ENCODE assay signal across 8 mouse cellular contexts in the genomic region with DNA sequence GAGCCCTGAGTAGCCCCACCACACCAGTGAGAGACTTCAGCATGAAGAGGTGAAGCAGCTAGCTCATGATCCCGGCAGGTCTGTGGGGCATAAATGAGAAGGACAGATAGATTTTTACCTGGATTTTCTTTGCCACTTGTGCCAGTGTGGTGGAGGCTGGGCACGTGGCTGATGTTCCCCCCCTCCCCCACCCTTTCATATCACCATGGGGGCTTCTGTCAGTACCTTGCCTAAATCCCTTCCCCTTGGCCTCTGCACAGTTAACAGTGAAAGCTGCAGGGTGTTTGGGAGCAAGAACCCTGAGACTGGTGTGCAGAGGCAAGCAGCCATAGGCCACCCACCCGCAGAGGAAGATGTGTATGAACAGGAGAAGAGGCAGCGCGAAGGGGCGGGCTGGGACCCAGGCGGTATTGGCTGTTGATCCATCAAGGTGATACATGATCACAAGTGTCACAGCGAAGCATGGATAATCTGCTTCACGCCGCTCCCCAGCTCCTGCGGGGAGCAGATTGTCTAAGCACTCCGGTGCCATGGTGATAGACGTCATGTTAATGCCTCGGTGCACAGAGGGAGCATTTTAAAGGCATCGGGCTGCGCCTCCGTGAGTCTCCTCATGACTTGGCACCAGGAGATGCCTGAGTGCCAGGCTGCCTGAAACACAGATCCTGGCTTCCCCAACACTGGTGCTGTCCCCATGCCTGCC. TPM values are rescaled to one million over a fixed set of nuclear protein-coding genes. Genes with fewer than 3 reads are reported as not detected.
A peak's percentile ranks its signal among the peaks of the same experiment; 100 is the strongest.
DNase-seq lines count a peak whose midpoint lies in the region; ATAC-seq lines count a peak whose summit lies in the region.

No protein-coding gene starts in this region.

- no peaks in the 10 kb centered on the region for H3K36me3 ChIP-seq in kidney, embryonic 14.5 days (ENCODE audit: control insufficient read depth, insufficient read depth, low read length)

- intact Hi-C loops in left cerebral cortex, postnatal 36 days (cut with DNase I): loop anchor here (5.0 to 10.0 kb wide), 2 partner anchors 47 to 70 kb away; a partner anchor contains a TSS
- intact Hi-C loops in gastrocnemius, postnatal 36 days (cut with DNase I): no loop called here

- peaks cover 11% of the 10 kb centered on the region for H3K27me3 ChIP-seq in kidney, embryonic 14.5 days (ENCODE audit: control insufficient read depth, insufficient read depth, low read length)

- H3K4me3 ChIP-seq in kidney, embryonic 14.5 days (ENCODE audit: low read length): no peak overlapping the region

- no peak overlapping the region for H3K27ac ChIP-seq in kidney, embryonic 14.5 days (ENCODE audit: low read depth, low read length)

- ATAC-seq in kidney, embryonic 14.5 days (ENCODE audit: low FRiP score, low TSS enrichment): no peak

- H3K4me1 ChIP-seq in kidney, embryonic 14.5 days (ENCODE audit: control insufficient read depth, insufficient read depth, low read length): peaks cover 35% of the 10 kb centered on the region; the same call in 1 of the 2 replicates

- WGBS in kidney, embryonic 14.5 days: 15% methylated on average over 17 of the region's 17 CpGs

- DNase-seq in kidney, postnatal 36 days: no peak
- DNase-seq in cerebellum, adult 9-10 months: peak; percentile 70
- peak; percentile 41 to 50 for DNase-seq in frontal cortex, postnatal 25 days (ENCODE audit: low spot score in 2 of 2)
- DNase-seq in left cerebral cortex, postnatal 36 days (ENCODE audit: low spot score in 2 of 2): peak; percentile 54
- peak; percentile 56 for DNase-seq in retina, adult 2 months (ENCODE audit: low read depth, low spot score)
- no peak for DNase-seq in gastrocnemius, postnatal 36 days
- no peak for DNase-seq in adrenal gland, postnatal 14 days

- no peak overlapping the region for H3K9ac ChIP-seq in kidney, embryonic 14.5 days (ENCODE audit: low read depth, low read length)

- no peaks in the 10 kb centered on the region for H3K9me3 ChIP-seq in kidney, embryonic 14.5 days (ENCODE audit: control insufficient read depth, low read length)

- H3K4me2 ChIP-seq in kidney, embryonic 14.5 days (replicated peaks; ENCODE audit: low read depth, low read length): peak overlapping the region; percentile 8; the same call in 1 of the 2 replicates

RNA-seq across cellular contexts. Expression of a gene that starts 1.3 kb away (rescaled TPM):
- 2.0 and 3.4 TPM in 2 replicates for polyA plus RNA-seq in kidney, embryonic 14.5 days (2014; fragmentation: Nextera tagmentation; extraction: Ambion mirVana)
- total RNA-seq in left cerebral cortex, postnatal 36 days (2021): 1 to 10 TPM; 2.6 to 3.1 TPM
- 1 to 10 TPM in 1 of 2 experiments, under 1 TPM in 1; 0.28 to 1.0 TPM for total RNA-seq in gastrocnemius, postnatal 36 days (2021)
- total RNA-seq in adrenal gland, postnatal 14 days (2021): 2.6 and 5.9 TPM in 2 replicates

RNA-seq across cellular contexts. Expression of a gene that starts 46.8 kb away (rescaled TPM):
- polyA plus RNA-seq in kidney, embryonic 14.5 days (2014; fragmentation: Nextera tagmentation; extraction: Ambion mirVana): 7.1 and 11.6 TPM in 2 replicates
- 100 to 1,000 TPM; 210 to 218 TPM for total RNA-seq in left cerebral cortex, postnatal 36 days (2021)
- 10 to 100 TPM; 24.8 to 27.8 TPM for total RNA-seq in gastrocnemius, postnatal 36 days (2021)
- 75.9 and 85.4 TPM in 2 replicates for total RNA-seq in adrenal gland, postnatal 14 days (2021)

RNA-seq across cellular contexts. Expression of a gene that starts 54.9 kb away (rescaled TPM):
- polyA plus RNA-seq in kidney, embryonic 14.5 days (2014; fragmentation: Nextera tagmentation; extraction: Ambion mirVana): 52.7 and 54.5 TPM in 2 replicates
- 10 to 100 TPM in 1 of 2 experiments, 1 to 10 TPM in 1; 9.3 to 12.3 TPM for total RNA-seq in left cerebral cortex, postnatal 36 days (2021)
- 10 to 100 TPM; 25.8 to 27.5 TPM for total RNA-seq in gastrocnemius, postnatal 36 days (2021)
- 53.8 and 63.2 TPM in 2 replicates for total RNA-seq in adrenal gland, postnatal 14 days (2021)

Comparison
In these comparisons a context has a peak if more than half of its experiments do, and no peak if none do; other contexts are left out.
1. DNase-seq: peak in cerebellum, adult 9-10 months (single experiment), frontal cortex, postnatal 25 days (2 of 2), left cerebral cortex, postnatal 36 days (2 of 2) and retina, adult 2 months (single experiment); none in kidney, postnatal 36 days (0 of 2), gastrocnemius, postnatal 36 days (0 of 2) and adrenal gland, postnatal 14 days (single experiment).